Mouse (Mus musculus): ENCODE results near the gene 1700016C15Rik.

The 1700016C15Rik gene

GRCm38 (mm10) chr1:177797151-177797755 is 67.6 kb downstream of the 1700016C15Rik start:
- DNase-seq: no peak

Data from kidney, postnatal 10 days (tissue).